Mouse (Mus musculus): ENCODE measurements at regions not wholly inside any gene's neighbourhood (a gene's known extent, or its start where the extent isn't known, plus 50 kb on each side); places are given as distances from the start of the nearest gene placed in this dataset.
A peak's percentile ranks its signal among the peaks of the same experiment; 100 is the strongest.

GRCm38 (mm10) chr10:53165036-53165435, 172.4 kb upstream of the Pln start:
- no peak for DNase-seq (ENCODE audit: low spot score in 2 of 2)

DNA sequence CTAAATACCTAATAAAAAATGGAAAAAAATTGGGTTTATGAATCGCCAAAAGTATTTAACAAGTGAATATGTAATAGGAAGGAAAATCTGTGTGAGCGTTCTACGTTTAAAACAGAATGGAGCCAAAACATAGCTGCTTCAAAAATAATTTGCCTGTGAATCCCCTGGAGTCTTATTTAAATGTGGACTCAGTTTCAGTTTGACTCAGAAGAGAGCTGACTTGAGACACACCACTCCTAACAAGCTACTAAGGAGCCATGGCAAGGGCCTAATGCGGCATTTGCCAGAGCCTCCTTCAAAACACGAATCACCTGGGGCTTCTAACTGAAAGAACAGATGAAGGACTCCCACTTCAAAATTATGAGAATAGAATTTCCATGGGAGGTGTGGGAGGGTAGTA, 169.7 kb upstream of the Pln start:
- no peak for DNase-seq (ENCODE audit: low spot score in 2 of 2)

DNA sequence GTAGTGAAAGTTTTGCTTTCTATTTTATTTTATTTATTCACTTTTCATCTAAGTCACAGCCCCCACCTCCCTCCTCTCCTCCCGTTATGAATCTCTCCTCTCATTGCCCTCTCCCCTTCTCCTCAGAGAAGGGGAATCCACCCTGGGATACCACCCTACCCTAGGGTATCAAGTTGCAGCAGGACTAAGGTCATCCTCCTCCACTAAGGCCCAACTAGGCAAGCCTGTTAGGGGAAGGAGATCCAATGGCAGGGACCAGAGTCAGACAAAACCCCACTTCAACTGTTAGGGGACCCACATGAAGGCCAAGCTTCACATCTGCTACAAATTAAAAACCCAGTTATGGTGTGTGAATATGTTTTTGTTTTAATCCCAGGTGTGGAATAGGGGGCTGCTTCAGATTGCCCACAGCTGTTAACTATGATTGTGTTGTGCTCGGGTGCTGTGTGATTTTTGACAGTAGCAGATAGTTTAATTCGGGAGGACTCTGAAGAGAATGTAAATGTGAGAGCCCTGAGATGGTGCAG, 163.4 kb upstream of the Pln start:
- no peak for DNase-seq (ENCODE audit: low spot score in 2 of 2)

- DNase-seq (ENCODE audit: low spot score in 2 of 2): no peak
Measured at GRCm38 (mm10) chr10:53175946-53176345, 161.5 kb upstream of the Pln start.

DNA sequence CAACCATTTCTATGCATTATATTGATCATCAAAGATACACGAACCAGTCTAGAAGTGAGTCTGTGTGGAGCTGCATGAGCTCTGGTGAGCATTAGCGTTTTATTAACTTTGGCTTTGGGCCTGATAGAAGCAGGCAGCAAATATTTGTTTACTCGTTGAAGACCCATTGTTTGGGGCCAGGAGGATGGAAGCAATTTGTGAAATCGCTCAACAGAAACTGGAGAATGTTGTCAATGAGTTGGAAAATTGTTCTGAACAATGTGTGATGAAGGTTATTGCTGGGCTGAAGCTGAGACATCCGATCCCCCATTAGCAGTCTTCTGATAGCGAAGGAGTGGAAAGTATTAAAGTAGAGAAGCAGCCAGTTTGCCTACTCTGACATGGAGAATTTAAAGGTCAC, 158.9 kb upstream of the Pln start:
- DNase-seq (ENCODE audit: low spot score in 2 of 2): no peak

DNA sequence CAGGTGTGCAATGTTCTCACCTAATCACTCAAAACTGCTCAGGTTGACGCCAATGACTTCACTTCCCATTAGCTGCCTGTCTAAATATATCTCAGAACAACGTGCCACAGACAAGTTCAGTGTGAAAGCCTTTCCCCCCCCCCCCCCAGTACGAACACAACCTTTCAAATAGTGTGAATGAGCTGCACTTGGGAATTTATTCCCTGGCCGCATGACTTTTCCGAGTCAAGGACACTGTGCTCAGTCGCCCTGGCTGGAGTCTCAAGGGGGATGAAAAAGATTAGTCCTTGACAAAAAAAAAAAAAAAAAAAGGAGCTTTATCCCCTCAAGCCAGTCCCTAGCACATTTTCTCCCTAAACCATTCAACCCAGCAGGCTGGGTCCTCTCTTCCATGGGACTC, 158.4 kb upstream of the Pln start:
- DNase-seq (ENCODE audit: low spot score in 2 of 2): no peak

- DNase-seq (ENCODE audit: low spot score in 2 of 2): peak; percentile 13 to 22
Measured at GRCm38 (mm10) chr10:53180751-53181151, 156.7 kb upstream of the Pln start.

- DNase-seq (ENCODE audit: low spot score in 2 of 2): no peak
Measured at GRCm38 (mm10) chr10:53181413-53181812, 156.1 kb upstream of the Pln start.

- DNase-seq (ENCODE audit: low spot score in 2 of 2): no peak
Measured at GRCm38 (mm10) chr10:53208466-53208865, 129.0 kb upstream of the Pln start.

DNA sequence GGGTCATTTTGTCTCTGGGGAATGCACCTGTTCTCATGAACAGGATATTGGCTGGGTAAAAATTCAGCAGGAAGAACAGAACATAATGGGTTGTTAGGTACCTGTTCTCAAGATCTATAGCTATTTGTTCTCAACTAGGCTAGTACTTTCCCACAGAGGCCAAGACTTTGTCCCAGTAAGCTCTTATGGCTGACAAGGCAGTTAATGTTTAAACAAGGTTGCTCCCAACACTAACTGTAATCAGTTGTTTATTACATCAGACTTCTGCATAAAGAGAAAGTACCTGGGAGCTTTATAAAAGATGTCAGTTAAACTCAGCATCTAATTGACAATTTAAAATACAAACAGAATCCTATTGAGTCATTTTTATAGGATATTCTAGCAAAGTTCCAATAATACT, 127.6 kb upstream of the Pln start:
- DNase-seq (ENCODE audit: low spot score in 2 of 2): no peak

Data from left cerebral cortex, adult 9 months (tissue).